Mouse (Mus musculus) embryo, embryonic 10 days (tissue): ENCODE data around the gene Gm4836.
"Not testable (repeated sequence)": the region's sequence is repeated elsewhere in the genome, so short reads cannot be mapped to it uniquely, and the experiment has no call there.

Experiments
- DNase-seq: peaks from one replicate; pipeline ENCODE4 v3.0.0-alpha.2; 2015; ENCODE audit warnings: low spot score

Gene Gm4836

DNA sequence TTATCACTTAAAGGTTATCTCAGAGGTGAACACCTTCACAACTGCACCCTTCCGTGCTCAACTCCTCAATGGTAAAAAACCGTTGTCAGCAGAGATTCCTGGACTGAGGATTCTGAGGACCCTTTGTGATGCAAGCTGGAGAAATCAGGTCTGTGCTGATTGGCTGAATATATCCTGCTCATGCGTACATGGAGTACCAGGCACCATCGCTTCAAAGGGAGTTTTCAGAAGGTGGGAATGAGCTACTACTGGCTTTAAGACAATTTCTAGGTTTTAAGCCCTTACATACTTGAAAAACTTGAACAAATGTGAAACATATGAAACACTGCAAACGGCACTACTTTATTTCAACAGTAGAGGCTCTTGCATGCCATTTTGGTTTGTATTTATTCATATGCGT lies at the start of gene Gm4836:
Gene Gm4836, minus strand, starts transcription at position 101 of the 400 bp plus-strand sequence.
- DNase-seq: not testable (repeated sequence)
